Comparison of ENCODE assay signal across 8 mouse cellular contexts in genomic region chr19:12011560-12012556, GRCm38 (mm10). TPM values are rescaled to one million over a fixed set of nuclear protein-coding genes. Genes with fewer than 3 reads are reported as not detected.
DNase-seq lines count a peak whose midpoint lies in the region; ATAC-seq lines count a peak whose summit lies in the region.

No protein-coding gene starts in this region.

- no peaks in the 10 kb centered on the region for H3K27me3 ChIP-seq in hindbrain, embryonic 16.5 days (replicated peaks; ENCODE audit: control insufficient read depth, insufficient read depth, low read length)

- H3K9ac ChIP-seq in hindbrain, embryonic 16.5 days (ENCODE audit: low read depth, low read length): peak overlapping the region; percentile 65

- DNase-seq in ZHBTc4 (ENCODE audit: low read depth, low spot score): peak; percentile 97
- peak; percentile 76 to 90 for DNase-seq in cerebellum, postnatal 4 days (ENCODE audit: low spot score in 2 of 2)
- peak; percentile 93 for DNase-seq in gastrocnemius, adult 18-20 months (ENCODE audit: low spot score)
- peak; percentile 83 for DNase-seq in left cerebral cortex, adult 11 months (ENCODE audit: low spot score)
- DNase-seq in lung, postnatal 36 days: peak; percentile 95
- peak; percentile 96 for DNase-seq in retina, embryonic 14.5 days (ENCODE audit: low spot score)
- peak; percentile 84 for DNase-seq in thymus, postnatal 36 days

- H3K36me3 ChIP-seq in hindbrain, embryonic 16.5 days (ENCODE audit: control insufficient read depth, insufficient read depth, low read length): no peaks in the 10 kb centered on the region

- peak overlapping the region; percentile 79 for H3K4me2 ChIP-seq in hindbrain, embryonic 16.5 days (ENCODE audit: low read length)

- no peaks in the 10 kb centered on the region for H3K9me3 ChIP-seq in hindbrain, embryonic 16.5 days (ENCODE audit: control insufficient read depth, low read length)

- H3K4me3 ChIP-seq in hindbrain, embryonic 16.5 days (ENCODE audit: low read length): peak overlapping the region; percentile 68

- peak overlapping the region; percentile 78 for H3K27ac ChIP-seq in hindbrain, embryonic 16.5 days (ENCODE audit: low read depth, low read length)

- H3K4me1 ChIP-seq in hindbrain, embryonic 16.5 days (ENCODE audit: control insufficient read depth, insufficient read depth, low read depth, low read length): peaks cover 1% of the 10 kb centered on the region; the same call in 1 of the 2 replicates

- ATAC-seq in hindbrain, embryonic 16.5 days: peak; percentile 84

- under 1% methylated on average over 49 of the region's 49 CpGs for WGBS in hindbrain, embryonic 16.5 days

RNA-seq across cellular contexts. Expression of gene Olfr1423, which starts 29.3 kb away (rescaled TPM):
- not detected for total RNA-seq in gastrocnemius, adult 18-20 months (2021)
- polyA plus RNA-seq in hindbrain, embryonic 16.5 days (2015; fragmentation: Nextera tagmentation; extraction: Ambion mirVana): not detected in 2 replicates

RNA-seq across cellular contexts. Expression of gene Osbp, which starts 46.1 kb away (rescaled TPM):
- 10 to 100 TPM; 53.4 to 56.3 TPM for total RNA-seq in gastrocnemius, adult 18-20 months (2021)
- 3.0 and 3.2 TPM in 2 replicates for polyA plus RNA-seq in hindbrain, embryonic 16.5 days (2015; fragmentation: Nextera tagmentation; extraction: Ambion mirVana)

RNA-seq across cellular contexts. Expression of gene Olfr1424, which starts 50.6 kb away (rescaled TPM):
- total RNA-seq in gastrocnemius, adult 18-20 months (2021): not detected
- polyA plus RNA-seq in hindbrain, embryonic 16.5 days (2015; fragmentation: Nextera tagmentation; extraction: Ambion mirVana): not detected in 2 replicates

Comparison
In these comparisons a context has a peak if more than half of its experiments do, and no peak if none do; other contexts are left out.
1. Peak in every context shown above with its lines: DNase-seq, ATAC-seq, H3K4me3 ChIP-seq and H3K27ac ChIP-seq.